Mouse (Mus musculus) forebrain, postnatal 0 days (tissue): ENCODE data around the gene Pcdh17. TPM values are rescaled to one million over a fixed set of nuclear protein-coding genes. Genes with fewer than 3 reads are reported as not detected.
A peak's percentile ranks its signal among the peaks of the same experiment; 100 is the strongest.

Source experiments
- ATAC-seq: fragments of 200-750 bp; cut with Nextera tagmentation; 2 replicates; pipeline ENCODE4 v1.8.0; 2017; ENCODE audit warnings: mild to moderate bottlenecking, moderate library complexity
- DNase-seq: peaks from one replicate; pipeline ENCODE4 v3.0.0-alpha.2; 2015
- H3K27ac ChIP-seq: fragments of 300-500 bp; sonication (generic); 2 replicates; pipeline ENCODE4 v1.5.1; 2014; ENCODE audit warnings: low read depth, mild to moderate bottlenecking, antibody characterized with exemption, low read length, moderate library complexity, mixed read lengths
- H3K27me3 ChIP-seq: fragments of 300-500 bp; sonication (generic); 2 replicates; pipeline ENCODE4 v1.6.1; 2014; ENCODE audit warnings: mild to moderate bottlenecking, low read length, mixed read lengths; ENCODE audit not compliant: insufficient read depth
- H3K36me3 ChIP-seq: fragments of 300-500 bp; sonication (generic); 2 replicates; pipeline ENCODE4 v1.6.1; 2014; ENCODE audit warnings: mild to moderate bottlenecking, moderate library complexity; ENCODE audit not compliant: insufficient read depth
- H3K4me1 ChIP-seq: fragments of 300-500 bp; sonication (generic); 2 replicates; pipeline ENCODE4 v1.6.1; 2014; ENCODE audit warnings: antibody characterized with exemption; ENCODE audit not compliant: insufficient read depth
- H3K4me2 ChIP-seq: fragments of 300-500 bp; sonication (generic); 2 replicates; pipeline ENCODE4 v1.6.1; 2014; ENCODE audit warnings: low read depth, mild to moderate bottlenecking, moderate library complexity
- H3K4me3 ChIP-seq: fragments of 300-500 bp; sonication (generic); 2 replicates; pipeline ENCODE4 v1.5.1; 2014; ENCODE audit warnings: low read depth, low read length, mixed read lengths
- H3K9ac ChIP-seq: fragments of 300-500 bp; sonication (generic); 2 replicates; pipeline ENCODE4 v1.6.1; 2014; ENCODE audit warnings: mild to moderate bottlenecking
- H3K9me3 ChIP-seq: fragments of 300-500 bp; sonication (generic); 2 replicates; pipeline ENCODE4 v1.6.1; 2016; ENCODE audit warnings: low read length
- CTCF ChIP-seq: sonication (generic); IDR thresholded peaks from 2 replicates; pipeline ENCODE4 v1.5.1; 2016; ENCODE audit warnings: antibody characterized with exemption, control low read depth, low read depth
- WGBS: fragments of 180-500 bp; shearing (Covaris S2); extraction: QIAGEN DNeasy Blood & Tissue Kit; methylation state at CpG from one replicate; pipeline ENCODE4 v1.1.7; 2014; 5-methylcytosine and 5-hydroxymethylcytosine counted together
- polyA plus RNA-seq: library from polyadenylated mRNA; unstranded; fragments of >200 nt; fragmentation: Nextera tagmentation; extraction: Ambion mirVana; gene quantifications from 2 replicates; pipeline ENCODE4 v1.2.1, GENCODE M21; 2015
- total RNA-seq: library from RNA; depleted of rRNA; stranded (reverse); fragments of >200 nt; gene quantifications from 2 replicates; pipeline ENCODE4 v1.2.3, GENCODE M21; 2014; rRNA removed

Pcdh17 gene
- 36.9 and 57.3 TPM in 2 replicates for total RNA-seq
- 10.9 and 23.8 TPM in 2 replicates for polyA plus RNA-seq

DNA sequence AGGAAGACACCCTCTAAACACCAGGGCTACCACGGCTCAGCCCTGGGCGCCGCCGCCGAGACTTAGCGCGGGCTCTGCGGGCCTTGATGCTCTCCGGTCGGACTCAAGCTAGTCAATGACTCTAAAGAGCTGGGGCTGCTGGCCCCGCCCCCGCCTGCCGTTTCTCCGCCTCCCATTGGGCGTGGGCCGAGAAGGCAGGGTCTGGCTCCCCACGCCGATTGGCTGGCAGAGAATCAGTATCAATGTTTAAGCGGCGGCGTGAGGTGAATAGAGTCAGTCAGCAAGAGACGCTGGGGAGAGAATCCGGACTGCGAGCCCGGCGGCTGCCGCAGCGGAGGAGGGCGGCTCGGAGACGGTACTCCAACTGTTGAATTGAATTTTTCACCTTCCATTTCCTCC is at the start of gene Pcdh17:
Pcdh17 (plus strand) TSS at position 276 of the 399 bp plus-strand sequence.
- no peaks in the 10 kb centered on the region for H3K9me3 ChIP-seq
- H3K4me3 ChIP-seq, result peak within 1 kb of the TSS; percentile 57
- ATAC-seq (peak; percentile 87), DNase-seq (peak; percentile 98)
- peak within 1 kb of the TSS; percentile 84 for H3K27ac ChIP-seq
- H3K4me1 ChIP-seq, result peaks cover 4% of the 10 kb centered on the region; the same call in 1 of the 2 replicates
- H3K4me2 ChIP-seq, result peak within 1 kb of the TSS; percentile 74
- H3K36me3 ChIP-seq, result no peaks in the 10 kb centered on the region
- WGBS, result 1% methylated on average over 31 of the region's 31 CpGs
- TF ChIP-seq CTCF, result no peak
- H3K9ac ChIP-seq, result peak within 1 kb of the TSS; percentile 67
- no peaks in the 10 kb centered on the region for H3K27me3 ChIP-seq

DNA sequence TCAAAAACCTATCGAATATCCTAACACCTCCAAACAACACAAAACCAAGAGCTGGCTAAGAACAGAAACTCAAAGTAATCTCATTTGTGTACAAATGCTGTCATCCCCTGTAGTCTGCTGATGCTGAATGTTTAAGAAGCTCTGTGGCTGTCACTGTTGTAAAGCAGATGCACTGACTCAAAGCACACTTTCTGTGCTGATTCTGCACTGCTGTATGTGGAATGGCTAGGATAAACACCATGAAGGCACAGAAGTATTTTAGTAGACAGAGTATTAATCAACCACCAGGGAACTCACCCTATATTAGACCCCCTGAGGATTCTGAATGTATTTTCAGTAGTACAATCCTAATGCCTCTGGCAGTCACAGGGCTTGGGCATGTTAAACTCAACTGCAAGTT is 46.2 kb upstream of the Pcdh17 start:
- H3K4me1 ChIP-seq, result no peaks in the 10 kb centered on the region
- no peaks in the 10 kb centered on the region for H3K27me3 ChIP-seq
- H3K4me2 ChIP-seq, result no peak overlapping the region
- H3K36me3 ChIP-seq, result no peaks in the 10 kb centered on the region
- WGBS, result 88% methylated on average over 1 of the region's 1 CpGs
- H3K9ac ChIP-seq, result no peak overlapping the region
- ATAC-seq (no peak), DNase-seq (no peak)
- H3K27ac ChIP-seq, result no peak overlapping the region
- H3K9me3 ChIP-seq, result no peaks in the 10 kb centered on the region
- no peak overlapping the region for H3K4me3 ChIP-seq
- TF ChIP-seq CTCF, result no peak

DNA sequence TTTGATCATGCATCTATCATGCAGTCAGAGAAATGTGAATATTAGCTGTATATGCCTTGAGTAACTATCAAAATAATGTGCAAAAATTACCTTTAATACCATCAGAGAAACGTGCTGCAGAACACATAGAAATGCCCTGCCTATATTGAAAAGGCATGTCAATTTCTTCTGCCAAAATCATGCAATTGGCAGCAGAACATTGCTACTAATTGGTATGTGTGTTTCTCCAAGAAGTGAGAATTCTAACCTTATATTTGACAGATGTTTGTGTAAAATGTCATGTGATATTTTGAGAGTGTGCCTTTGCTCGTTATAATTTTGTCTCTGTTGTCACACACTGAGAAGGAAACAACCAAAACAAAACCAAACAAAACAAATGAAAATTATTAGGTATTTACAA is 18.6 kb upstream of the Pcdh17 start:
- no peaks in the 10 kb centered on the region for H3K27me3 ChIP-seq
- no peak overlapping the region for H3K9ac ChIP-seq
- no peaks in the 10 kb centered on the region for H3K9me3 ChIP-seq
- no peak overlapping the region for H3K4me3 ChIP-seq
- WGBS, result 32% methylated on average over 2 of the region's 2 CpGs
- DNase-seq, result no peak
- no peak for TF ChIP-seq CTCF
- no peaks in the 10 kb centered on the region for H3K36me3 ChIP-seq
- no peak overlapping the region for H3K27ac ChIP-seq
- H3K4me1 ChIP-seq, result no peaks in the 10 kb centered on the region
- no peak for ATAC-seq
- no peak overlapping the region for H3K4me2 ChIP-seq

DNA sequence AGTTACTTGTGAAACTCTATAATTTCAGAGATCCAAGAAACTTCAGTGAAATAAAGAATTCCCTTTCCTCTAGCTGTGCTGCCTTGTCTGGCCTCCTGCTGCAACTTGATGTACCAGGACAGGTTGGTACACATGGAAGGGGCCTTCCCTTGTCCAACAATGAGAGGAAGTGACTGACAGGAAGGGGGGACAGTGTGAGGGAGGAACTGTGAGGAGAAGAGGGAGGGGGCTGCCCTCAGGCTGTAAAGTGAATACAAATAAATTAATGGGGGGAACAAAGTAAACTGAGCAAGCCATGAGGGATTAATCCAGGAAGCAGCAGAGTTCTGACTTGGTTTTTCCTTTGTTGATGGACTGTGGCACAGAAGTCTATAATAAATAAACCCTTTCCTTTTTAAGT is 16.7 kb upstream of the Pcdh17 start:
- TF ChIP-seq CTCF, result no peak
- H3K9me3 ChIP-seq, result no peaks in the 10 kb centered on the region
- H3K36me3 ChIP-seq, result no peaks in the 10 kb centered on the region
- H3K9ac ChIP-seq, result no peak overlapping the region
- H3K4me1 ChIP-seq, result no peaks in the 10 kb centered on the region
- H3K4me2 ChIP-seq, result no peak overlapping the region
- H3K27ac ChIP-seq, result no peak overlapping the region
- no peaks in the 10 kb centered on the region for H3K27me3 ChIP-seq
- ATAC-seq (no peak), DNase-seq (no peak)
- H3K4me3 ChIP-seq, result no peak overlapping the region

DNA sequence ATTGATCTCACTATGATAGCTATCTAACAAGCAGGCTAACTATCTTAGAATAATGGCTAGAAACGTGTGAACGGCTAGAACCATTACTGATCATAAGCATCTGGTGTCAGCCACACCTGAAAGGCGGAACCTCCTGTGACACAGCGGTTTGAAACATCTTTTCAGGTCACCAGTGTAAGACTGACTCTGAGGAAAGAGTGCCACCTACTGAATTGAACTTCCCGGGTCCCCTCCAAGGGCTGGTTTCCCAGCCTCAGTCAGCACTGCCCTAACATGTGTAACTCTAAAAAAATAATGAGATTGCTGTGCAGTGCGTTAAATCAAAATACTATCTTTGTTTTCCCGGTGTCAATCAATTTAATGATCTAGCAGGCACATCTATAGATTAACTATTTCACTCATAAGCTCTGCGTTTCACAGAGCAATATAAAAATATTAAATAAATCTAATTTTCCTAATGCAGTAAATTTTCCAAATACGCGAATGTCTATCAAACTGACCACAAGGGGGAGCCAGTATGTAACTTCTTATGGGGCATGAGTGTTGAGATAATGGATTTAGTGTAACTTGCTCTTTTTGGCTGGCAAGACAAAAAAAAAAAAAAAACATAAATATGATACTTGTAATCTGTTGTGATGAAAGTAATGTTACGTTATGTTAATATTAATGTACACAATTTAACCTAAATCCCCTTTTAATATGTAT is 5.1 kb upstream of the Pcdh17 start:
- no peaks in the 10 kb centered on the region for H3K27me3 ChIP-seq
- no peak overlapping the region for H3K9ac ChIP-seq
- no peak overlapping the region for H3K4me2 ChIP-seq
- ATAC-seq (peak; percentile 61), DNase-seq (peak; percentile 64)
- H3K4me1 ChIP-seq, result no peaks in the 10 kb centered on the region
- WGBS, result 22% methylated on average over 11 of the region's 11 CpGs
- no peak overlapping the region for H3K4me3 ChIP-seq
- no peaks in the 10 kb centered on the region for H3K36me3 ChIP-seq
- H3K27ac ChIP-seq, result no peak overlapping the region
- no peaks in the 10 kb centered on the region for H3K9me3 ChIP-seq
- TF ChIP-seq CTCF, result peak; percentile 46

DNA sequence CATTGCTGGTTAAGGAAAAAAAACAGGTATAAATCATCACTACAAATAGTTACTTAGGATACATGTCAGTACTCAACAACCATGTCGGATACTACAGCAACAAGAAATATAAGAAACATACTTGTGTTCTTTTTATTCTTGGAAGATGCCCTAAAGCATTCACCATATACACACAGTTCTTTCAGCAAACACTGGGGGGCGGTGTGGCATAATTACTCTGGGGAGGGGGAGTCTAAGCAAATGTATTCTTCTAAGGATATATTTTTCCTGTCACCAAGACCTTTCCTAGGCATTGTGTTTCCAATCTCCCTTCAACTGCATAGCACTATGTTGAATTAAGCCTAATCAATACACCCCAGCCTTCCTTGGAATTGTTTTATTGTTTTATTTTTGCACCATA is 2.5 kb upstream of the Pcdh17 start:
- no peaks in the 10 kb centered on the region for H3K4me1 ChIP-seq
- DNase-seq (peak; percentile 61), ATAC-seq (no peak)
- no peaks in the 10 kb centered on the region for H3K9me3 ChIP-seq
- no peak overlapping the region for H3K4me2 ChIP-seq
- 11% methylated on average over 2 of the region's 2 CpGs for WGBS
- TF ChIP-seq CTCF, result peak; percentile 56
- no peak overlapping the region for H3K27ac ChIP-seq
- no peak overlapping the region for H3K9ac ChIP-seq
- H3K4me3 ChIP-seq, result no peak overlapping the region
- no peaks in the 10 kb centered on the region for H3K27me3 ChIP-seq
- H3K36me3 ChIP-seq, result no peaks in the 10 kb centered on the region

DNA sequence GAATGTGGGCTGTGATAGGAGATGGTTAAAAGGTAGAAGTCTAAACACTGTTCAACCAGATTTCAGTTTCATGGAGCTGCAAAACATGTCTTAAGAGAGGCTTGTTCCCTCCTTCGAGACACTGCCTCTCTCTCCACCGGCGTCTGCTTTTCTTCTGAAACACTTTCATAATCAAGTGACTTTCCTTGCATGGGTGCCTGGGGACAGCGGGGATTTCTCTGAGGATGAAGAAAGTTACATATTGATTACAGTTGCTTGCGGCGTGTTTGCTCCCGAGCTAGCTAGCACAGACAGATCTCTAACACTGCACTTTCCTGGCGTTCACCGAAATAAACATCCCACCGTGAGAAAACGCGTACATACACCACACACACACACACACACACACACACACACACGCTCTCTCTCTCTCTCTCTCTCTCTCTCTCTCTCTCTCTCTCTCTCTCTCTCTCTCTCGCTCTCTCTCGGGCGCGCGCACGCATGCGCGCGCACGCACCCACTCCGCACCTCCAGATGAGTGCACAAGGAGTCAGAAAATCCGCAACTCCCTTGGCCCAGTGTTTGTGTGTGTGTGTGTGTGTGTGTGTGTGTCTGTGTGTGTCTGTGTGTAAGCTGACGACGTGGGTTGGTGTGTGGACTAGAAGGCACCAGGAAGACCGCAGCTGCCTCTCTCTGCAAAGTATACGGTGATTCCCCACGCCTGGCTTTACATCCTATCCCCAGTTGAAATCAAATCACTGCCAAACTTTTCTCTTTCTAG is 655 bp upstream of the Pcdh17 start:
- no peaks in the 10 kb centered on the region for H3K9me3 ChIP-seq
- peak; percentile 70 for DNase-seq
- H3K4me1 ChIP-seq, result peaks cover 4% of the 10 kb centered on the region; the same call in 1 of the 2 replicates
- peak overlapping the region; percentile 74 for H3K4me2 ChIP-seq
- peak overlapping the region; percentile 11; the same call in 1 of the 2 replicates for H3K27ac ChIP-seq
- H3K4me3 ChIP-seq, result peak overlapping the region; percentile 57
- no peak for TF ChIP-seq CTCF
- under 1% methylated on average over 30 of the region's 30 CpGs for WGBS
- H3K9ac ChIP-seq, result peak overlapping the region; percentile 67
- H3K27me3 ChIP-seq, result no peaks in the 10 kb centered on the region
- peak; percentile 29 for ATAC-seq
- no peaks in the 10 kb centered on the region for H3K36me3 ChIP-seq
